Mouse (Mus musculus): ENCODE data around the gene Ar. TPM values are rescaled to one million over a fixed set of nuclear protein-coding genes. Genes with fewer than 3 reads are reported as not detected.

Ar gene
- total RNA-seq, 1 experiment = 0.27 TPM

DNA sequence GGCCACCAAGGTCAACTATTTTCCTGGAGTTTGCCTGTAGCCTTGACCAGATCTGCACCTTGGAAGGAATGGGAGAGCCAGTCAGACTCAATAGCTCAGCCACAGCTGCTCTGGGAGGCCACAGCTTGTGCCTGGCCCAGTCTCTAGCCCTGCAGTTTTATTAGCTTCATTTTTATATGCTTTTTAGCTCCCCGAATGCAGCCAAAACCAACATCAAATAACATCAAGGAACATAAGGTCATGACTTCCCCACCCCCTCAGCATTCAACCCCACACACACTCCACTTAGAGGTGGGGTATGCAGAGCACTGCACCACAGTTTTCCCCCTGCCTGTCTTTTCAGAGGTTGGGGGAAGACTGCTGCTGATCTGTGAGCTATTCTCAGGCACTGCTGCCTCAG, 198.9 kb downstream of the Ar start:
- Histone ChIP-seq H3K4me3 (ENCODE audit: insufficient read depth in 1 of 2, low read depth in 1 of 2, low read length in 2 of 2, poor library complexity in 1 of 2, severe bottlenecking in 1 of 2) (no peak overlapping the region), H3K4me1 (ENCODE audit: control insufficient read depth in 2 of 2, insufficient read depth in 2 of 2, low read length in 2 of 2, poor library complexity in 1 of 2) (no peaks in the 10 kb centered on the region), H3K27ac (ENCODE audit: insufficient read depth, low read depth, low read length, poor library complexity, severe bottlenecking) (no peak overlapping the region), H3K9ac (ENCODE audit: insufficient read depth, low read depth, low read length, poor library complexity, severe bottlenecking) (no peak overlapping the region), H3K9me3 (ENCODE audit: control insufficient read depth, insufficient read depth, low read depth, low read length) (no peaks in the 10 kb centered on the region), H3K36me3 (ENCODE audit: control insufficient read depth, insufficient read depth, low read length, poor library complexity, severe bottlenecking) (no peaks in the 10 kb centered on the region)
- no peak for DNase-seq (ENCODE audit: low read depth, low spot score)
- TF ChIP-seq CHD2 (IDR thresholded peaks at IDR 0.05; ENCODE audit: low read depth, low read length) (no peak), ZNF384 (IDR thresholded peaks at IDR 0.05; ENCODE audit: low read depth, low read length) (no peak), HCFC1 (IDR thresholded peaks at IDR 0.05; ENCODE audit: borderline replicate concordance, insufficient read depth, low read length) (no peak), ZC3H11A (IDR thresholded peaks at IDR 0.05; ENCODE audit: borderline replicate concordance, low read depth, low read length) (no peak), MAFK (IDR thresholded peaks at IDR 0.05; ENCODE audit: insufficient read depth, low read depth, low read length) (no peak)
- in situ Hi-C loops (cut with MboI; ENCODE audit: low sequenced_read_pairs in 2 of 2, unreplicated experiment in 2 of 2) = no loop called here

DNA sequence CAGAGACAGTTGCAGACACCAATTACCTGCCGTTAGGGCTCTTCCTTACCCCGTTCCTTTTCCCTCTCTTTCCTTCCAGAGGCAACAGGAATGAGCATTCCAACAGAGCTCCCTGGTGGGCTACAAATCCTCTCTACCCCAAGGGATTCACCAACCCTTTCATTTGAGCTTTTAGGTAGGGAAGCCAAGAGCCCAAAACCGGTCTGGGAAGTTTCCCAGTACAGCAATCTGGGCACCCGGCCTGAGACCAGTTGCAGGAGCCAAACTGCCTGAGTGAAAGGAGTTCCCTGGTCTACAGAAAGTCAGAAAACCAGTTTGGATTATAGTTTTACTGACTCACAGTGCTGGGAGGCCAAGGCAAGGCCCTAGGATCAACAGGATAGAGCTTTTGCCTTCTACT, 199.5 kb downstream of the Ar start:
- no peaks in the 10 kb centered on the region for H3K9me3 ChIP-seq (ENCODE audit: control insufficient read depth, insufficient read depth, low read depth, low read length)
- H3K27ac ChIP-seq (ENCODE audit: insufficient read depth, low read depth, low read length, poor library complexity, severe bottlenecking) = no peak overlapping the region
- no peak for TF ChIP-seq CHD2 (IDR thresholded peaks at IDR 0.05; ENCODE audit: low read depth, low read length)
- no peak for TF ChIP-seq ZNF384 (IDR thresholded peaks at IDR 0.05; ENCODE audit: low read depth, low read length)
- TF ChIP-seq MAFK (IDR thresholded peaks at IDR 0.05; ENCODE audit: insufficient read depth, low read depth, low read length) = no peak
- TF ChIP-seq HCFC1 (IDR thresholded peaks at IDR 0.05; ENCODE audit: borderline replicate concordance, insufficient read depth, low read length) = no peak
- TF ChIP-seq ZC3H11A (IDR thresholded peaks at IDR 0.05; ENCODE audit: borderline replicate concordance, low read depth, low read length) = no peak

More for the DNA sequence above, 199.5 kb downstream of the Ar start:
- Histone ChIP-seq H3K36me3 (ENCODE audit: control insufficient read depth, insufficient read depth, low read length, poor library complexity, severe bottlenecking) (no peaks in the 10 kb centered on the region), H3K9ac (ENCODE audit: insufficient read depth, low read depth, low read length, poor library complexity, severe bottlenecking) (no peak overlapping the region), H3K4me1 (ENCODE audit: control insufficient read depth in 2 of 2, insufficient read depth in 2 of 2, low read length in 2 of 2, poor library complexity in 1 of 2) (no peaks in the 10 kb centered on the region), H3K4me3 (ENCODE audit: insufficient read depth in 1 of 2, low read depth in 1 of 2, low read length in 2 of 2, poor library complexity in 1 of 2, severe bottlenecking in 1 of 2) (no peak overlapping the region)
- in situ Hi-C loops (cut with MboI; ENCODE audit: low sequenced_read_pairs in 2 of 2, unreplicated experiment in 2 of 2) = no loop called here
- no peak for DNase-seq (ENCODE audit: low read depth, low spot score)

Measured in ES-E14 (cell line).